Comparison of ENCODE assay signal across 8 mouse cellular contexts in the genomic region with DNA sequence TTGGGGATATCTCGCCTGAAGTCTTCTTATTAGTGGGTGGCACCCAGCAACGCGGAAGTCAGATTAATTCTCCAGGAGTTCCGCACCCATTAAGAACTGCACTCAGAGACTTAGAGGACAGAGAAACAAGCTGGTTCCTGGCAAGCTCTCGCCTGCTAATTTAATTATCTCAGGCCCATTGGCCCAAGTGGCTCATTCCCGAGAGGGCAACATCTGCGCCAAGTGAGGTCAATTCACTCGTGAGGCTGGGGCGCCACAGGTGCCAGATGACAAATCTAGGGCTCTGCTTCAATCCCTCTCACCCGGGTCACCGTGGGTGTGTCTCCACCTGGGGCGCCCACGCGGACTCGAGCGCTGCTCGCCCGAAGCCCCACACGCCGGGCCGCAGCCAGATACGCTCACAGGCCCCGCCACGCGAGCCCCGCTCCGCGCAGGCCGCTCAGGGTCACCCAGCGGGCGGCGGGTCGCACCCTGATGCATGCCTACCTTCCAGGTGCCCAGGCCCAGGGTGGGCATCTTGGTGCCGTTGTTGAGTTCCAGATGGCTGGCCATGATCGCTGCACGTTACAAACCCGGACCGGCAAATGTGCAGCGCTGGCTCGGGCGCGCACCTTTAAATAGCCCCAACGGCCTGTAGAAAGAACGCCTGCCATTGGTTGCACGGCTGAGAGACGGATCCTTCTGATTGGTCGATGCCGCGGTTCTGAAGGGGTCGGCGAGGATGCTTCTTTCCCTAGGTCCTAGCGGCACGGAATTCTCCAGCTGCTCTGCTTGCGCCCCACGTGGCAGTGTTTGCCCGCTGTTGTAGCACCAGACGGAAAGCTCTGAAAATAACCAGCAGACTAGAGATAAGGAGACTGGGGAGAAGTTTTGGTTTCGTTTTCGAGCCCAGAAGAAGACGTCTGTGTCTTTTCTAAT. TPM values are rescaled to one million over a fixed set of nuclear protein-coding genes. Genes with fewer than 3 reads are reported as not detected.
DNase-seq lines count a peak whose midpoint lies in the region; ATAC-seq and TF ChIP-seq lines count a peak whose summit lies in the region.

Gene Akr1b3 (minus strand): TSS at position 625 of the 918 bp plus-strand sequence.

- peaks cover 3% of the 10 kb centered on the region; the same call in 1 of the 2 replicates for H3K36me3 ChIP-seq in embryonic facial prominence, embryonic 13.5 days
- no peaks in the 10 kb centered on the region for H3K36me3 ChIP-seq in kidney, adult 2 months (ENCODE audit: control insufficient read depth, insufficient read depth, low read length)
- peaks cover 3% of the 10 kb centered on the region for H3K36me3 ChIP-seq in limb, embryonic 12.5 days
- no peaks in the 10 kb centered on the region for H3K36me3 ChIP-seq in midbrain, embryonic 15.5 days (replicated peaks)
- H3K36me3 ChIP-seq in spleen, adult 2 months (ENCODE audit: control insufficient read depth, insufficient read depth, low read length) = no peaks in the 10 kb centered on the region

- H3K27ac ChIP-seq in embryonic facial prominence, embryonic 13.5 days = 0 out of 2 replicates have a peak within 1 kb of the TSS, but pooled peaks have one; percentile 22
- H3K27ac ChIP-seq in kidney, adult 2 months (ENCODE audit: insufficient read depth, low read depth, low read length) = peak within 1 kb of the TSS; percentile 73
- 0 out of 2 replicates have a peak within 1 kb of the TSS, but pooled peaks have one; percentile 9 for H3K27ac ChIP-seq in limb, embryonic 12.5 days
- H3K27ac ChIP-seq in midbrain, embryonic 15.5 days = peak within 1 kb of the TSS; percentile 55; the same call in 1 of the 2 replicates
- H3K27ac ChIP-seq in spleen, adult 2 months (ENCODE audit: insufficient read depth, low read length) = peak within 1 kb of the TSS; percentile 48

- H3K4me1 ChIP-seq in embryonic facial prominence, embryonic 13.5 days = peaks cover 38% of the 10 kb centered on the region
- H3K4me1 ChIP-seq in kidney, adult 2 months (ENCODE audit: control insufficient read depth, insufficient read depth, low read length) = peaks cover 2% of the 10 kb centered on the region; the same call in 1 of the 2 replicates
- H3K4me1 ChIP-seq in limb, embryonic 12.5 days (replicated peaks) = peaks cover 11% of the 10 kb centered on the region
- H3K4me1 ChIP-seq in midbrain, embryonic 15.5 days = peaks cover 3% of the 10 kb centered on the region; the same call in 1 of the 2 replicates
- H3K4me1 ChIP-seq in spleen, adult 2 months (ENCODE audit: control insufficient read depth, insufficient read depth, insufficient read length) = peaks cover 3% of the 10 kb centered on the region; the same call in 1 of the 2 replicates

- 0 out of 2 replicates have a peak, but pooled peaks cover 1% of the 10 kb centered on the region for H3K9me3 ChIP-seq in embryonic facial prominence, embryonic 13.5 days
- H3K9me3 ChIP-seq in limb, embryonic 12.5 days = no peaks in the 10 kb centered on the region
- no peaks in the 10 kb centered on the region for H3K9me3 ChIP-seq in midbrain, embryonic 15.5 days

- TF ChIP-seq CTCF in kidney, adult 2 months (conservative IDR thresholded peaks at IDR 0.05; ENCODE audit: insufficient read depth, insufficient read length, low read depth, low read length) = peak; percentile 32; the same call in 1 of the 2 replicates
- 0 out of 2 replicates have a peak, but pooled peaks have one; percentile 8 for TF ChIP-seq CTCF in spleen, adult 2 months (IDR thresholded peaks at IDR 0.05; ENCODE audit: extremely low read depth, insufficient read depth, insufficient read length, insufficient replicate concordance)

- peak; percentile 96 for ATAC-seq in embryonic facial prominence, embryonic 13.5 days (ENCODE audit: insufficient number of reproducible peaks, insufficient read depth, low FRiP score, low TSS enrichment, low read depth)
- ATAC-seq in limb, embryonic 12.5 days (ENCODE audit: insufficient number of reproducible peaks, insufficient read depth, low FRiP score, low TSS enrichment, low read depth) = peak; percentile 97
- peak; percentile 100 for ATAC-seq in midbrain, embryonic 15.5 days (replicated peaks)

- peak; percentile 83 for DNase-seq in 3134 (ENCODE audit: extremely low read depth, insufficient read length, low spot score)
- DNase-seq in adrenal gland, postnatal 36 days = peak; percentile 92 to 93
- peak; percentile 91 to 97 for DNase-seq in heart, adult 18-20 months
- peak; percentile 96 for DNase-seq in kidney, adult 2 months
- DNase-seq in spleen, adult 2 months (ENCODE audit: low read depth in 1 of 2, low spot score in 2 of 2) = peak; percentile 82 to 84

- H3K27me3 ChIP-seq in embryonic facial prominence, embryonic 13.5 days = no peaks in the 10 kb centered on the region
- no peaks in the 10 kb centered on the region for H3K27me3 ChIP-seq in kidney, adult 2 months (replicated peaks; ENCODE audit: control insufficient read depth, insufficient read depth, low read length)
- H3K27me3 ChIP-seq in limb, embryonic 12.5 days = no peaks in the 10 kb centered on the region
- H3K27me3 ChIP-seq in midbrain, embryonic 15.5 days (replicated peaks) = peaks cover 3% of the 10 kb centered on the region; the same call in 1 of the 2 replicates
- H3K27me3 ChIP-seq in spleen, adult 2 months (ENCODE audit: control insufficient read depth, insufficient read depth, low read length) = no peaks in the 10 kb centered on the region

- peak within 1 kb of the TSS; percentile 73 for H3K4me3 ChIP-seq in embryonic facial prominence, embryonic 13.5 days
- H3K4me3 ChIP-seq in kidney, adult 2 months (ENCODE audit: insufficient read depth, low read depth, low read length) = peak within 1 kb of the TSS; percentile 83
- H3K4me3 ChIP-seq in limb, embryonic 12.5 days (replicated peaks) = peak within 1 kb of the TSS; percentile 74
- H3K4me3 ChIP-seq in midbrain, embryonic 15.5 days = peak within 1 kb of the TSS; percentile 87
- H3K4me3 ChIP-seq in spleen, adult 2 months (ENCODE audit: extremely low read depth, insufficient read depth, insufficient read length) = peak within 1 kb of the TSS; percentile 78

- H3K4me2 ChIP-seq in embryonic facial prominence, embryonic 13.5 days = peak within 1 kb of the TSS; percentile 85
- peak within 1 kb of the TSS; percentile 81 for H3K4me2 ChIP-seq in limb, embryonic 12.5 days
- H3K4me2 ChIP-seq in midbrain, embryonic 15.5 days = peak within 1 kb of the TSS; percentile 94

- H3K9ac ChIP-seq in embryonic facial prominence, embryonic 13.5 days = peak within 1 kb of the TSS; percentile 83
- peak within 1 kb of the TSS; percentile 67 for H3K9ac ChIP-seq in limb, embryonic 12.5 days (replicated peaks)
- peak within 1 kb of the TSS; percentile 75 for H3K9ac ChIP-seq in midbrain, embryonic 15.5 days

- WGBS in embryonic facial prominence, embryonic 13.5 days = under 1% methylated on average over 60 of the region's 60 CpGs
- 1% methylated on average over 60 of the region's 60 CpGs for WGBS in kidney, adult 2 months
- under 1% methylated on average over 60 of the region's 60 CpGs for WGBS in limb, embryonic 12.5 days
- under 1% methylated on average over 60 of the region's 60 CpGs for WGBS in midbrain, embryonic 15.5 days
- under 1% methylated on average over 60 of the region's 60 CpGs for WGBS in spleen, adult 2 months

- peak; percentile 27 for TF ChIP-seq POLR2A in kidney, adult 2 months (IDR thresholded peaks at IDR 0.05; ENCODE audit: low read depth, low read length)
- TF ChIP-seq POLR2A in spleen, adult 2 months (IDR thresholded peaks at IDR 0.05; ENCODE audit: low read depth, low read length) = peak; percentile 40; the same call in 1 of the 2 replicates

RNA-seq across cellular contexts. Expression of gene Akr1b3, which starts in this region (rescaled TPM):
- total RNA-seq in adrenal gland, postnatal 36 days (2021) = 100 to 1,000 TPM; 324 to 405 TPM
- 150 and 189 TPM in 2 replicates for polyA plus RNA-seq in embryonic facial prominence, embryonic 13.5 days (2015; fragmentation: Nextera tagmentation; extraction: Ambion mirVana)
- 100 to 1,000 TPM; 275 to 331 TPM for total RNA-seq in heart, adult 18-20 months (2021)
- 208 and 280 TPM in 2 replicates for polyA plus RNA-seq in kidney, adult 2 months (2012; rRNA removed)
- polyA plus RNA-seq in limb, embryonic 12.5 days (2016; fragmentation: Nextera tagmentation; extraction: Ambion mirVana) = 183 and 191 TPM in 2 replicates
- polyA plus RNA-seq in midbrain, embryonic 15.5 days (2015; fragmentation: Nextera tagmentation; extraction: Ambion mirVana) = 102 and 111 TPM in 2 replicates
- 96.8 and 105 TPM in 2 replicates for polyA plus RNA-seq in spleen, adult 2 months (2012; rRNA removed)

Comparison
In these comparisons a context has a peak if more than half of its experiments do, and no peak if none do; other contexts are left out.
1. Peak in every context shown above with its lines: DNase-seq, ATAC-seq, H3K4me3 ChIP-seq and H3K27ac ChIP-seq.
2. H3K27ac ChIP-seq: peak in every context shown above with its lines; median percentile 73 in kidney, adult 2 months; 55 in midbrain, embryonic 15.5 days; 48 in spleen, adult 2 months; 22 in embryonic facial prominence, embryonic 13.5 days; 9 in limb, embryonic 12.5 days.